Mouse (Mus musculus): ENCODE results near the gene Zfp706.

DNA sequence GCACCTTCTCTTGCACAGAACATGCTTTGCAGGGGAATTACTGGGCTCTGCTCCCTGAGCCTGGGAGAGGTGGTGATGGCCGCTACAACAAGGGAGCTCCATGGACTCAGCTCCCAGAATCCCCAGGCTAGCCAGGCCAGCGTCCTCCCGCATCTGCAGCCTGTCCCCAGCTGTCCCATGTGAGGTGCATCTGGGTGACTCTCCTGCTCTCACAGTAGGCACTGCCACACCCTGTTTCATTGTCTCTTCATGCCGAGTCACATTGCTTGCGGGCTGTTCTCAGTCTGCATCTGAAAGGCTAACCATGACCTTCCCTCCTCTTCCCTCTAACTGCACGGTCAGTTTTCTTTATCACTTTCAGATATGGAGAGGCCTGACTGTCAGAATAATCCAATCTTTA lies 34.3 kb downstream of the Zfp706 start:
- TF ChIP-seq HCFC1 (IDR thresholded peaks at IDR 0.05; ENCODE audit: low read depth, low read length): no peak
- no peak for TF ChIP-seq EP300 (IDR thresholded peaks at IDR 0.05; ENCODE audit: low read depth in 1 of 2, low read length in 2 of 2)
- TF ChIP-seq POLR2A (IDR thresholded peaks at IDR 0.05; ENCODE audit: control insufficient read depth in 1 of 2, insufficient read depth in 1 of 2, low read depth in 1 of 2, low read length in 2 of 2, poor library complexity in 1 of 2): no peak
- no peak for TF ChIP-seq ZNF384 (IDR thresholded peaks at IDR 0.05; ENCODE audit: low read depth, low read length)
- TF ChIP-seq USF1 (IDR thresholded peaks at IDR 0.05; ENCODE audit: low read depth, low read length): no peak
- no peak for TF ChIP-seq CHD2 (IDR thresholded peaks at IDR 0.05; ENCODE audit: low read length)
- TF ChIP-seq ZKSCAN1 (IDR thresholded peaks at IDR 0.05; ENCODE audit: low read depth, low read length): no peak
- no peak for TF ChIP-seq CTCF (IDR thresholded peaks at IDR 0.05 in 2 of 3, conservative IDR thresholded peaks at IDR 0.05 in 1 of 3; ENCODE audit: control insufficient read depth in 1 of 3, insufficient read depth in 1 of 3, low read depth in 2 of 3, low read length in 3 of 3, poor library complexity in 1 of 3, severe bottlenecking in 1 of 3)
- no peak for TF ChIP-seq ETS1 (IDR thresholded peaks at IDR 0.05; ENCODE audit: low read depth, low read length)

All from MEL (cell line).